In the genomic region with DNA sequence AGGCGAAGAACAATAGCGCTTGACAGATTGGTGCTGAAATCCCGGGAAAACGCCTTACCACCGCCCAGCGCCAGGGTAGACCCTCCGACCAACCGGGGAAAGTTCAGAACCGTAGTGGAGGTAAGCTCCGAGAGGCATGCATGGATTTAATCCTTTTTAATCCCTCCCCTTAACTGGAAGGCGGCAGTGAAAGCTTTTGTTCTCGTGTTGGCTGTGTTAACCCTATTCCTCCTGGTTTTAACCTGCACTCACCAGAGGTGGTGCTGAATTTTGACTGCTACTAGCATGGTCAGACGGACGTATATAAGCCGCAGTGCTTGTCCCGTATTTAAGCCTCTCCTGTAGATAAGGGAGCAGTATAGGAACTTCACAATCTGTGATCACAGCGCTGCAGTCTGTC, we compare ENCODE assay signal across 10 mouse cellular contexts.
DNase-seq lines count a peak whose midpoint lies in the region; ATAC-seq and TF ChIP-seq lines count a peak whose summit lies in the region.
"Had no signal": no experiment of that assay in that cellular context is flagged by ENCODE, and none has a peak within 500 bp of the region (broad histone marks: within the 10 kb centered on the region; RNA-seq: fewer than 3 reads in every experiment).

No protein-coding gene starts in this region.

- WGBS in embryonic facial prominence, embryonic 13.5 days: 58% methylated on average over 17 of the region's 17 CpGs
- WGBS in embryonic facial prominence, embryonic 10.5 days: 56% methylated on average over 17 of the region's 17 CpGs
- WGBS in limb, embryonic 14.5 days: 61% methylated on average over 17 of the region's 17 CpGs

- no peak overlapping the region for H3K9ac ChIP-seq in embryonic facial prominence, embryonic 13.5 days
- H3K9ac ChIP-seq in limb, embryonic 14.5 days (ENCODE audit: low read depth, low read length, severe bottlenecking): no peak overlapping the region
- H3K9ac ChIP-seq: midbrain, embryonic 12.5 days had no signal

- no peak for ATAC-seq in embryonic facial prominence, embryonic 13.5 days (ENCODE audit: insufficient number of reproducible peaks, insufficient read depth, low FRiP score, low TSS enrichment, low read depth)
- ATAC-seq in limb, embryonic 14.5 days (ENCODE audit: low FRiP score, low read depth): no peak
- no peak for ATAC-seq in megakaryocyte progenitor cell, adult 5-6 weeks (replicated peaks; ENCODE audit: poor library complexity)
- ATAC-seq: inflammation-experienced regulatory T-cells, adult 6 months had no signal

- peaks cover 30% of the 10 kb centered on the region for H3K9me3 ChIP-seq in embryonic facial prominence, embryonic 13.5 days
- peaks cover 57% of the 10 kb centered on the region for H3K9me3 ChIP-seq in embryonic facial prominence, embryonic 10.5 days
- H3K9me3 ChIP-seq in limb, embryonic 14.5 days (ENCODE audit: control insufficient read depth, low read length): no peaks in the 10 kb centered on the region

- H3K27me3 ChIP-seq in embryonic facial prominence, embryonic 13.5 days: no peaks in the 10 kb centered on the region
- H3K27me3 ChIP-seq in embryonic facial prominence, embryonic 10.5 days (replicated peaks; ENCODE audit: low read depth, poor library complexity, severe bottlenecking): no peaks in the 10 kb centered on the region
- no peaks in the 10 kb centered on the region for H3K27me3 ChIP-seq in limb, embryonic 14.5 days (ENCODE audit: control insufficient read depth, insufficient read depth, low read length)
- H3K27me3 ChIP-seq: midbrain, embryonic 12.5 days had no signal

- no peak for TF ChIP-seq POLR2A in limb, embryonic 14.5 days (IDR thresholded peaks at IDR 0.05; ENCODE audit: borderline replicate concordance, extremely low read depth, insufficient read depth, insufficient read length)

- 0 out of 2 replicates have a peak overlapping the region, but pooled peaks have one; percentile 12 for H3K4me2 ChIP-seq in embryonic facial prominence, embryonic 13.5 days
- peak overlapping the region; percentile 29; the same call in 1 of the 2 replicates for H3K4me2 ChIP-seq in limb, embryonic 14.5 days (replicated peaks; ENCODE audit: low read depth, low read length, severe bottlenecking)
- H3K4me2 ChIP-seq: midbrain, embryonic 12.5 days had no signal

- H3K4me1 ChIP-seq in embryonic facial prominence, embryonic 13.5 days: no peaks in the 10 kb centered on the region
- no peaks in the 10 kb centered on the region for H3K4me1 ChIP-seq in embryonic facial prominence, embryonic 10.5 days
- H3K4me1 ChIP-seq in limb, embryonic 14.5 days (ENCODE audit: control insufficient read depth, insufficient read depth, low read length): no peaks in the 10 kb centered on the region
- H3K4me1 ChIP-seq: midbrain, embryonic 12.5 days had no signal

- H3K27ac ChIP-seq in embryonic facial prominence, embryonic 13.5 days: no peak overlapping the region
- no peak overlapping the region for H3K27ac ChIP-seq in embryonic facial prominence, embryonic 10.5 days (replicated peaks)
- H3K27ac ChIP-seq in limb, embryonic 14.5 days (replicated peaks; ENCODE audit: low read depth, low read length): no peak overlapping the region
- H3K27ac ChIP-seq: midbrain, embryonic 12.5 days had no signal

- DNase-seq in embryonic facial prominence, embryonic 10.5 days (ENCODE audit: low spot score): no peak
- peak; percentile 0 for DNase-seq in retina, postnatal 1 day
- DNase-seq in retina, embryonic 14.5 days (ENCODE audit: low spot score): no peak
- DNase-seq in limb, embryonic 14.5 days (ENCODE audit: low spot score): no peak
- DNase-seq in urinary bladder, postnatal 14 days (ENCODE audit: low spot score): no peak
- DNase-seq in frontal cortex, adult 2 months (ENCODE audit: extremely low spot score in 1 of 2, low spot score in 1 of 2): no peak

- no peak overlapping the region for H3K4me3 ChIP-seq in embryonic facial prominence, embryonic 13.5 days
- H3K4me3 ChIP-seq in embryonic facial prominence, embryonic 10.5 days: no peak overlapping the region
- no peak overlapping the region for H3K4me3 ChIP-seq in limb, embryonic 14.5 days (replicated peaks; ENCODE audit: low read length)
- H3K4me3 ChIP-seq: midbrain, embryonic 12.5 days had no signal

- H3K36me3 ChIP-seq in embryonic facial prominence, embryonic 13.5 days: no peaks in the 10 kb centered on the region
- no peaks in the 10 kb centered on the region for H3K36me3 ChIP-seq in embryonic facial prominence, embryonic 10.5 days (replicated peaks)
- no peaks in the 10 kb centered on the region for H3K36me3 ChIP-seq in limb, embryonic 14.5 days (ENCODE audit: control insufficient read depth, insufficient read depth, low read length)
- H3K36me3 ChIP-seq: midbrain, embryonic 12.5 days had no signal
